16 mouse cellular contexts compared by ENCODE assay signal in the genomic region with DNA sequence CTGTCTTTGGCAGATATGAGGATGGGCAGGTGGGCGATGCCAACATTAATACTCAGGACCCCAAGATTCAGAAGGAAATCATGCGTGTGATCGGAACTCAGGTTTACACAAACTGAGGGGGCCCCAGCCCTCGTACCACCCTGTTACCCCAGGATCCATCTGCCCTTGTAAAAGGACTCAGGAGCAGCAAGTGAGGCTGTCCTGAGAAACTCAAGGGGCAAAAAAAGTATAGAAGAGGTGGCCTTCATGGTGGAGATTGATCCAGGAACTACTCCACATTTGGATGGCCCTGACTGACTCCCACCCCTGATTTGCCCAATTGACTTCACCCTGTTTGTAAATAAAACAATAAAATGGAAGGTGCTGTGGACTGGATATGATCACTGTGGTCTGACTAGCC.
"Had no signal": no experiment of that assay in that cellular context is flagged by ENCODE, and none has a peak within 500 bp of the region (broad histone marks: within the 10 kb centered on the region; RNA-seq: fewer than 3 reads in every experiment).

No protein-coding gene starts in this region.

- H3K27me3 ChIP-seq: neural tube, embryonic 13.5 days; neural tube, embryonic 15.5 days; stomach, embryonic 15.5 days had no signal

- H3K4me2 ChIP-seq: neural tube, embryonic 13.5 days; neural tube, embryonic 15.5 days; stomach, embryonic 15.5 days had no signal

- H3K9me3 ChIP-seq: neural tube, embryonic 13.5 days; neural tube, embryonic 15.5 days; stomach, embryonic 15.5 days had no signal

- H3K4me1 ChIP-seq: neural tube, embryonic 13.5 days; neural tube, embryonic 15.5 days; stomach, embryonic 15.5 days had no signal

- DNase-seq: retina, postnatal 1 day; right cerebral cortex, adult 18-20 months; right cerebral cortex, postnatal 14 days; right cerebral cortex, postnatal 25 days; right cerebral cortex, postnatal 4 days; spleen, adult 18-20 months; thymus, adult 18-20 months; thymus, adult 2 months; thymus, postnatal 14 days; thymus, postnatal 25 days; thymus, postnatal 36 days; thymus, postnatal 4 days had no signal

- H3K4me3 ChIP-seq: neural tube, embryonic 13.5 days; neural tube, embryonic 15.5 days; stomach, embryonic 15.5 days had no signal

- H3K9ac ChIP-seq: neural tube, embryonic 13.5 days; neural tube, embryonic 15.5 days; stomach, embryonic 15.5 days had no signal

- H3K27ac ChIP-seq: neural tube, embryonic 13.5 days; neural tube, embryonic 15.5 days; stomach, embryonic 15.5 days; stomach, postnatal 0 days had no signal
